Mouse (Mus musculus): Measurements from ENCODE around the gene Spata7.
"Not testable (repeated sequence)": the region's sequence is repeated elsewhere in the genome, so short reads cannot be mapped to it uniquely, and the experiment has no call there.

The Spata7 gene

DNA sequence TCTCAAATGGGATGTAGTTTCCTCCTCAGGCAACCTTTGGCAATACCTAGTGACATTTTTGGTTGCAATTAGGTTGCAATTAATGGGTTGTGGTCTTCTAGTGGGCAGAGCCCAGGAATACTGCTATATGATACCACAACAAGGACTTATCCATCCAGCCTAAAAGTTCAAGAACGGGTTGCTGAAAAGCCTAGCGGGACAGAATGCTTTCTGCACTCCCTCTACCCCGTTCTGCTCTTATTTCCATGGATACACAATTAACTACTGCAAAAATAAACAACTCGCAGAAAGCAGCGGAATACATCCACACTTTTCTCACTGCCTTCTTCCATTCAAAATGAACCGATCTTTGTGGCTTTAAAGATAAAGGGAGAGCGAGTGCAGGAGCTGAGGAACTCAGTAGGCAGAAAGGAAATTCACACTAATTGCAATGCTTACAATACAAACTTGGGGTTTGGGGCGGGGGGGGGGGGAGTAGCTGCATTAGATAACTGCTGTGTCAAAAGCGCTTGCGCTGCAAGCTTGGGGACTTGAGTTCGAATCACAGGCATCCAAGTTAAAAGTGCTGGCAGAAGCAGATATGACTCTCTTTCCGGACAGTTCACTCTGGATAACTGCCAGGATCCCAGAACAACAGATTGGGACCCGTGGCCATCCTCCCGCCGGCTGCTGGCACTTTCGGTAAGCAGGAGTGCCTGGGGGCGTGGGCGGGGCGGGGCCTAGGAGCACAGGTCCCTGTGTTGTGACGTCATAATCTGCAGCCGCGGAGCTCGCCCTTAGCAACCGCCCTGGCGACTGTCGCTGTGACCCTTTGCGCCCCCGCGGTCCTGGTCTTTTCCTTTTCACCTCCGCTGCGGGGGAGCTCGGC, at the start of gene Spata7:
Gene Spata7, plus strand, starts transcription at position 766 of the 868 bp plus-strand sequence.
- DNase-seq = peak; percentile 88

DNA sequence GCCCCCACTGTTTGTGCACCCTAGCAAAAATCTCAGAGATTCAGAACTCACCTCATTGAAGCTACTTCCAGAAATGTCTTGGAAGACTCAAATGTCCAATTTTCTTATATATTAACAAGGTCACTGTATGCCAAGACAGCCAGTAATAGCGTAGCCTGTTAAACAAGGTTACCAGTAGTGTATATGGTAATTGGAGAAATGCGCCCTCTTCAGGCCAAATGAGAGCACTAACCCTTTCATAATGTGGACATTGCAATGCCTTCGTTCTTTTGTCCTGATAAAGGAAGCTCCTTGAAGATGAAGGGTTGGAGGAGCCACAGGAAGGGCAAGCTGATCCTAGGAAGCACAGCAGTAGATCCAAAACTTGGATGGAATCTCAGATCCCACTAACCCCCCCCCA, 42.7 kb upstream of the Spata7 start:
- no peak for DNase-seq

DNA sequence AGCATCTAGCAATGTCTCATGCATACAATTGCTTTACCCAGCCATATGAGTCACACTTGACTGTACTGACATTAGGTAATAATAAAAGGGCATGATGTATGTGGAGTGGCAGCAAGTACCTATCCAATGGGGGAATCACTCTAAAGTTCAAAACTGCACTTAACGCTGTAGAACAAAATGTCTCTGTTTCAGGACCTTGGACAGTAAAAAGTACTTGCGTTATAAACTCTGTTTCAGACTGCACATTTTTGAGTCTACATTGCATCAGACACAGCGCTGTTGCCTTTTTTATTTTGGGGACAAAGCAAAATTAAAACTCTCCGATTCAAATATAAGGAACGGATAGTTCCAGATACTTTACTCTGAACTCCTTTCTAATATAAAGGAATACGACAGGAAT, 39.4 kb upstream of the Spata7 start:
- no peak for DNase-seq

DNA sequence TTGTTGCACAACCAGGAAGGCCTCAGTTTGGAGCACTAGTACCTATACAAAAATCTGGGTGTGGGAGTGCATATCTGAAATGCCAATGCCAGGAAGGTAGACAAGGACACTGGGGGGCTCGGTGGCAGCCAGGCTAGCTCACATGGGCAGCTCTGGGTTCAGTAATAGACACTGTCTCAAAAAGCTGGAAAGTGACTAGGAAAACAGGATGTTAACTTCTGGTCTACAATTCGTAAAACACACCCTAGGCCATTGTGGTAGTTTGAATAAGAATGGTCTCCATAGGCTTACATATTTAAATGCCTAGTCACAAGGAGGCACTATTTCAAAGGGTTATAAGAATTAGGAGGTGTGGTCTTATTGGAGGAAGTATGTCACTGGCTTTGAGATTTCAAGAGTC, 36.9 kb upstream of the Spata7 start:
- no peak for DNase-seq

DNA sequence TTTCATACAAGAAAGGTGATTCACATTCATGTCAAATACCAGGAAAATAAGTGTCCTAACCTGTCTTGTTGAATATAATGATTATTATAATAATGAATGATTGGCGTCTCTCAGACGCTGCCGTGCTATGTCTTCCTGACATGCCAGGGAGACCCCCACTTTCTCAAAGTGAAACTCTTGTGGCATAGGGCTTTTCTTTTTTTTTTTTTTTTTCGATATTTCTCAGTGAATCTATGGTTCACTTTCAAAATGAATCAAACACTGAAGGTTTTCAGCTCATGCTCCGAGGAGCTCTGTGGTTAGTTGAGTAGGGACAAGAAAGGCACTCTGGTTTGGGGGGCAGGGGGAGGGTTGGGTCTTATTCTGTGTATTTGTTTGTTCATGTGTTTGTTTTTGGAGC, 27.1 kb upstream of the Spata7 start:
- DNase-seq = no peak

DNA sequence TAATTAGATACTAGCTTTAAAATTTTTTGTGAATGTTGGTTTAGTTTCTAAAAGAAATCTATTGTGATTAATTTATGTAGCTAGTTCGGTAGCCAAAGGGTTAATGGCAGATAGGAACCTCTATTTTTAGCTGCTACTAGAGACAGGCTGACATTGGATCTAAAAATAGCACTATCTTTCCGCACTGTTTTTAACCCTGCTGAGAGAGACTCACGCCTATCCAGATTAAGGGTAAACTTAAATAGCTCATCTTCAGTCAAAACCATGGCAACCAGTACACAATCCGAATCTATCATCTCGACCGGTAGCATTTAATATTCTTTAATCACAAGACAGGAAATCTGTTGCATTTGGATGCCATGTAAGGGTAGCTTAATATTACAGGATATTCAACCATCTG, 25.8 kb upstream of the Spata7 start:
- DNase-seq = no peak

DNA sequence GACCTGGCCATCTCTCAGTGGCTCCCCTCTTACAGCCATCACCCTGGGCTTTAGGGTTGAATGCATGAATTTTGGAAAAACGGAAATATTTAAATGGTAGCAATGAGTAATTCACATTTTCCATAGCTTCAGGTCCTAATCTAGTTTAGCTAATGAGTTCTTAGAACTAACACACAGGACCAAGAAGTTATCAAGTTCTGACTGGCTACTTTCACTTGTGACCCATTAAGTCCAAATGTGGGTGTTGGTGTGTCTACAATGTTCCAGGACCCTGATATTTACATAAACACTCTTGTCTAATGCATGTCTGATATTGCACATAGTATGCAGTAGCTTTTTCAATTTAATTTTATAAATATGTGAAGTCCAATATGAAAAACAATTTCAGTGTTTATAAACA, 22.7 kb upstream of the Spata7 start:
- no peak for DNase-seq

DNA sequence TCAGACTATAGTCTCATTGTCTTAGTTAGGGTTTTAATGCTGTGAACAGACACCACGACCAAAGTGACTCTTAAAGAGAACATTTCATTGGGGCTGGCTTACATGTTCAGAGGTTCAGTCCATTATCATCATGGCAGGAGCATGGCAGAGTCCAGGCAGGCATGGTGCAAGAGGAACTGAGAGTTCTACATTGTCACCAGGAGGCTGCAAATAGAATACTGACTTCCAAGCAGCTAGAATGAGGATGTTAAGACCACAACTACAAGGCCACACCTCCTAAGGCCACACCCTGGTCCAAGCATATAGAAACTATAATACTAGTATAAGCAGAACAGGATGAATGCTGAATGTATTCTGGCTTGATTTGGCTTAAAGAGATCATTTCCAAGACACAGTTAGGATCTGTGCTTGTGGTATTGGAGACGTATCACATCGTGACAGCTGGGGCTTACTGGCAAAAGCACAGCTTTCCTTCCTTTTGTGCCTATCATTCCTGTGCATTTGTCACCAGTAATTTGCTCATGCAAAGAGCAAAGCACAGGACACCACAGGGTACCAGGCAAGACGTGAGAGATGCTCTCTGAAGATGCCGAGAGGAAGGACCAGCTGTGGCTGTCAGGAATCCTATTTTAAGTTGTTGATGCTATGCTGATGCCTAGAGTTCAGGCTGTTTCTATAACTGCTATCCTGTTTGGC, 21.2 kb upstream of the Spata7 start:
- no peak for DNase-seq

DNA sequence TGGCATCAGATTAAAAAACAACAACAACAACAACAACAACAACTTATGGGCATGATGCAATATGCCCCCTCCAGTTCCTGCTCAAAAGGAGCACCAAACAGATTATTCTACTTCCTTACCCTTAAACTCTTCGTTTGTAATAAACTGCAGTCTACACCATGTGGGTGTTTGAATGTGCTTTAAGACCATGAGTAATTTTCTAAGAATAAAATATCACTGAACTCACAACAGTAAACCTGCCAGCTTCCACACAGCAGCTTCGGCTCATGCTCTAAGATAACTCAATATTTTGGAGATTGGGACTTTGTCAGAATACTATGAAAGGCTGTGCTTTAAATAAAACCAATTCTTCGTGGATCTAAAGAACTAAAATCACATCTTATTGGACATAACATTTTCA, 17.6 kb upstream of the Spata7 start:
- DNase-seq = no peak

DNA sequence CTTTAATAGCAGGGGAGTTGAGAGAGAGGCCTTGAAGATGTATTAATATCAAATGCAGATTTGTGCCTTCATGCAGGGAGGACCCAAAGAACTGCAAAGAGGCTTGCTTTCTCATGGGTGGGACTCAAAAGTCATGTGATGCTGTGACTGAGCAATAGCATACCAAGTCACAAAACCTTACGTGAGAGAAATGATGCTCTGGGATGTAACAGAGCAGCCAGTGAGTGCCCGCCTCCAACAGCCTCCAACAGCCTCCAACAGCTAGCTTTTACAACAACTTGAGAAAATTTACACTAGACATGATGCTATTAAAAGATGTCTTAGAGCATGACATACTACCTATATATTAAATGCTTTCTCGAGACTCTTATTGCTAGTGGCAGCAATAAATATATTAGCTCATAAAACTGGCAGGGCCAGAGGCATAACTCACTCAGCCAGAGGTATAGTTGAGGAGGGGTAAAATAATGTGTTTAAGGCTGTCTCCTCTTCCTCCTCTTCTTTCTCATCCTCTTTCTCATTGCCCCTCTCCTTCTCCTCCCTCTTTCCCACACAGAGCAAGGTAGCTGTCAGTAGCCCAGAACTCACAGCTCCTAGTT, 12.9 kb upstream of the Spata7 start:
- no peak for DNase-seq

DNA sequence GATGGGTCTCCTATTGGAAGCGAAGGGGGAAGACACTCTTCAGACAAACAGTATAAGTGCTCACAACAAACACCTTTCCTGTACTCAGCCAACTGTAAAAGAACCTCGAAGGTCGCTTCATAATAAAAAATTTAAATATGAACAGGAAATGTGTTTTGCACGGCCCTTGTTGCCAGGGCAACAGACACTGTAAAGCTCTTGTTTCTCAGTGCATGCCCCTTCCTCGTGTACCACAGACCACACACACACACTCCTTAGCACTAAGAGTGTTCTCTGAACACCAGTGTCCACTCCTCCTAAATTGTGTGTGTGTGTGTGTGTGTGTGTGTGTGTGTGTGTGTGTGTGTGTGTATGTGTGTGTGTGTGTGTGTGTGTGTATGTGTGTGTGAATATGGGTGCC, 12.2 kb upstream of the Spata7 start:
- no peak for DNase-seq

DNA sequence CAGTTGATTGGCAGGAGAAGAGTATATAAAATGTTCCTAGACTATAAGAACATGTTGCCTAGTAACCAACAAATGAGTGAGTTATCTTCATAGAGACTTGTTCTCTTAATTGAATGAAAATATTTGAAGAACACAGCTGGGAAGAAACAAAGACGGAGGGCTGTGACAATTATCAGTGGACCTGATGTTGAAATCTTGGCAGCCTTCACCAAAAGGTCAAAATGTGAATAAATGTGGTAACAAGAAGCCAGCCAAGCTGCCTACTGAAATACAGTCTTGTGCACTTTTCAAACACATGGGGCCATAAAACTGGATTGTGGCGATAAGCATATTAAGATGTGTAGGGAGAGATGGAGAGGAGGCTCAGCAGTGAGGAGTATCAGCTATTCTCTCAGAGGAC, 8.5 kb upstream of the Spata7 start:
- DNase-seq = no peak

DNA sequence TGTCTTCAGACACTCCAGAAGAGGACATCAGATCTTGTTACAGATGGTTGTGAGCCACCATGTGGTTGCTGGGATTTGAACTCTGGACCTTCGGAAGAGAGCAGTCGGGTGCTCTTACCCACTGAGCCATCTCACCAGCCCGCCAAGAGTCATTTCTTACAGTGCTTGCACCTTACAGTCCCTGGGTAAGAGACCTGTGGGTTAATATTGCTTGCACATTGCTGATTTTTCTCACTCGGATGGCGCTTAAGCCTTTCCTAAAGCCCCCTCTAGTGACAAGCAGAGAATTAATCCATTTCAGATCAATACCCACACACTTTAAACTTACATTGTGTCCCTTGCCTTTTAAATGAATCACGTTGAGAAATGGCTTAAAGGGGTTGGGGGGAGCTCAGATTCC, 7.0 kb upstream of the Spata7 start:
- not testable (repeated sequence) for DNase-seq

DNA sequence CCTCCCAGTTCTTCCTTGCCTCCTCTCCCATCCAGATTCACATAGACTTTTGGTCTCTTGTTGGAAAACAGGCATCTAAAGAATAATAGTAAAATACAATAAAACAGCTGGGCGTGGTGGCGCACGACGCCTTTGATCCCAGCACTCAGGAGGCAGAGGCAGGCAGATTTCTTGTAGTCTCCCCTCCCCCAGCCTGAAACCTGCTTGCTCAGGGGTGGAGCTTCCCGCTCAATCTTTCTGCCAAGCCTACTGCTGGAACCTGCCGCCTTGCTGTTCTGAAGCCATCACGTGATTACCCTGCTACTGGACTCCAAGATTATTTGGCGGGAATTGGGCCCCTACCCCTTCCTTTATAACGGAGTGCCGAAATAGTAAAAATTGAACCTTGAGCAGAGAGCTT, 4.7 kb upstream of the Spata7 start:
- DNase-seq = not testable (repeated sequence)

DNA sequence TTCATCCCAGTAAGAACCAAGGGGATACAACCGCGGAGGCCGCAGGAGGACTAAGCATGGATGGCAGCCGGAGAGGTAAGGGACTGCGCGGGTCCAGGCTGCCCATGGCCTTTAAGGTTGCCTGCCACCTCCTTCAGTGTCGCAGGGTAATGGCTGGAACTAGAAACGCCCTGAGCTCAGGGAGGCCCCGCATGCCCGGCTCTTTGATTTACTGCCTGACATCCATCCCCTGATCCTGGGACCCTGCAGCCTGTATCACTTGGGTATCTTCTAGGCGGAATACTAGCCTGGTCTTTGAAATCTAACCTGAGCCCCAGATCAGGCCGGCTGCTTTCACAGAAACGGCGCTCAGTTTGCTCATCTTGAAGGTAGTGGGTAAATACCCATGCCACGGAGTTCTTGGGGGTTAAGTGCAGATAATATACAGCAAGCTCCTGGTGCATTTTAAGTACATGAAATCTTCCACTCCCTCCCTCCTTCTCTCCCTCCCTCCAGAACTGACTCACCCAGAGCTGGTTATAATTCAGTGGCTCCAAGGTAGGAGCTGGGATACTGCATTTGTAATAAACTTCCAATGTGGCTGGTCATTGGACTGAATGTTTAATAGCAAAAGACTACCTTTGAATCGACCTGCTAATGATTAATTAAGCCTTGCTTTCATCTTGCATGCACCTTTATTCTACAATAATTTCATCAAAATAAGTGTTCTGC, 458 bp downstream of the Spata7 start:
- DNase-seq = no peak

DNA sequence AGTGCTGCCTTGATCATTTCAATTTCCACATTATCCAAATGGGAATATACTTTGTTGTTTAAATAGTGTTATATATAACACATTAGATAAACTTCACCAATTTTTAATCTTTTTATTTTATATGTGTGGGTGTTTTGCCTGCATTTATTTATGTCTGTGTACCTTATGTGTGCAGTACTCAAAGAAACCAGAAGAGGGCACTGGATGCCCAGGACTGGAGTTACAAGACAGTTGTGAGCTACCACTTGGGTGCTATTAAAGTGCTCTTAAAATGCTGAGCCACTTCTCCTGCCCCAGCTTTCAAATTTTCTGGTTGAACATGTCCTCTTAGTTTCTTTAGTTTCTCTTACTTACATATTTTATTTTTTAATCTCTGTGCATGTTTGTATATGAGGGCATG, 16.9 kb downstream of the Spata7 start:
- DNase-seq = no peak

DNA sequence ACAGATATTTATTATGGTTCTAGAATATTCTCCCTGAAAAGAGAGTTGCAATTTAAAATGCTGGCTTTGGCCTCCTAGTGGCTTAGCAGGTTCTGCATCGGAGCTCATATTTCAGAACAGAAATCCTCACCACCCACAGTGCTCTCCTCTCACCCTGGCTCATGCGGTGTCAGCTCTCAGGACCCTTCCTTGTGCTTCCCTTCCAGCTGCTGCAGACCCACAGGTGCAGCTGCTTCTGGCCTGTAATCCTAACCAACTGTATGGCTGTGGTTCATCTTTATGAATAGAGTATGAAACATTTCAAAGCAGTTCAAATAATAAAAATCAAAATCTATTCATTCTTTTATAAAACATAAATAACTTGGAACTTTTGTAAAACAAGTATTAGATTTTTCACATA, 28.9 kb downstream of the Spata7 start:
- no peak for DNase-seq

DNA sequence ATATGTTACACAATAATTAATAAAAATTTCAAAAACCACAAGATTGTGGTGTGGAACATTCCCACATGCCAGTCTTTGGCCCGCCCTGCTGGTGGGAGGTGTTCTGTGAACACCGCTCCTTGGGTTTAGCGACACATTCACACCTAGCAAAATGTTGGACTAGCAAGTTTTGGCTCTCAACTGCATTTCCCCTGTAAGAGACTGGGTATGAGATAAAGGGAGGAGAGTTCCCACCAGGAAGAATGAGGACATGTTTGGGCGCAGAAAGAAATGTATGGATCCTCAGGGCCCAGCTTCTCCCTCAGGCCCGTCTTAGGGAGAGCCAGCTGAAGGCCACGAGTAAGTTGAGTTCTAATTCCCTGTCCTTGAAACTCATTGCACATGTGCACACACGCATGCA, 34.7 kb downstream of the Spata7 start:
- no peak for DNase-seq

DNA sequence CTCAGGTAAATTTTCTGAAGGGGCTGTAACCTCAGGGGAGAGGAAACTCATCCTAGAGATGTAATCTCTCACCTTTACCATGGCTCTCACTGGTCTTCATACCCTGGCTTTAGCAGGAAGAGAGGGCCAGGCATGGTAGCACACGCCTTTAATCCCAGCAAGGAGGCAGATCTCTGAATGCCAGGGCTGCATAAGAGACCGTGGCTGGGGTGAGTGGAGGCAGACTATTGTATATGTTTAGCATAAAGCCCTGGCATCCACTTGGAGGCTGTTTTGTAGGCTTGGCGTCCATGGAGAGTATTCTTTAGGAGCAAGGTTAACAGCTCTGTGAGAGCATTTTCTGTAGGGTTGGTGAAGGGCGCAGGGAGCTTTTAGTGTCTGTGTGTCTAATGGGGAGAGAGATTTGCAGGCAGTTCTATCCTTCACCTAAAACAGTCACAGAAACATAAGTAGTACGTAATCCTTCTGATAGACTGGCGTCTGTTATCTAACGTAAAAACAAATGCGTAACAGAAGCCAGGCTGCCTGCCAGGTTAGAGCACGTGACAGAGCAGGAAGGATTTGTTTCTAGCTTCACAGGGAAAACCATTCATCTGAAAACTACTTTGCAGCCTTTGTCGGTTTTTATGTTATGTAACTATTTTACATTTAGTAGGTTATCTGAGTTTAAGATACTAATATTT, 40.3 kb downstream of the Spata7 start:
- DNase-seq = peak; percentile 65

DNA sequence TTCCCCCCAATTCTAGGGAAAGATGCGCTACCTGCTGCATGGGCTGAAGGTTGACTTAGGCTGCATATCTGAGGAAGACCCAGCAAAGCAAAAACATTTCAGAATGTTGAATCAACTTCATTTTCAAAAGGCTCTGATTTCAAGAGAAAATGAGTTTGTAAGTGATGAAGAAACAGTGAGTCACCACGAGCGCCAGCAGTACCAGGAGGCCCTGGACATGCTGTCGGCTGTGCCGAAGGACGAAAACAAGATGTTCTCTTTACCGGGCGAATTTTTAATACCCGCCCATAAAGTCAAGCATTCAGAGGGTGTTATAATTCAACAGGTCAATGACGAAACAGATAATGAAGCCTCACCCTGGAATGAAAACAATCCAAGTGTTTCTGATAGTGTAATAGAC, 41.1 kb downstream of the Spata7 start:
- DNase-seq = no peak

DNA sequence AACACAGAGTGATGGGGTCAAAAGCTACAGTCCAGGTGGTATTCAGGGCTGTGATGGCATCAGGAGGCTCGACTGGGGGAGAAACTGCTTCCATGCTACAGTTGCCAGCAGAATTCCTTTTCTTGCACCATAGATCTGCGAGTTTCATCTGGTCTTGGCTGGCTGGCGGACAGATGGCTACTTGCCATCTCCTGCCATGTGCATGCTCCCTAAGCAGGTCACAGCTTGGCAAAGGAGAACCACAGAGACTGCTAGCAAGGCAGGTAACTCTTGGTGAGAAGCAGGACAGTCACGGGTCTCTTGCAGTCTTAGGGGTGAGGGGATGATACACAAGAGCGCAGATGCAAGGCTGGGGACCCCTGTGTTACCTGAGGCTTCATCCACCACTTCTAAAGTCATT, 41.9 kb downstream of the Spata7 start:
- no peak for DNase-seq

DNA sequence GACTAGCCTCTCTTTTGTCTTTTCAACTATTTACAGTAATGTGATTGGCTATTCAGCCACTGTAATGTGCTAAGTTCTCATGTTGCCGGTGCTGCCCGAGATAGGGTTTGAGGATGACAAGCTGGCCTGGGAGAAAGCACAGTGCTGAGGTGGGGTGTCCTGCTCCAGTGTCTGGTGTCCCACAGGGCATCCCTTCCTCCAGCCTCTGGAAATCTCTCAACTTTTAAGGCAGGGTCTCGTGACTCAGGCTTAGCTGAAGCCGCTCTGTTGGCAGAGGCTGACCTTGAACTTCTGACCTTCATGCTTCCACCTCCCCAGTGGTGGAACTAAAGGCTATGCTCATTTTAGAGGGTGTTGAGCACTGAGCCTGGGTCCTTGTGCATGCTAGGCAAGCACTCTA, 42.5 kb downstream of the Spata7 start:
- no peak for DNase-seq

DNA sequence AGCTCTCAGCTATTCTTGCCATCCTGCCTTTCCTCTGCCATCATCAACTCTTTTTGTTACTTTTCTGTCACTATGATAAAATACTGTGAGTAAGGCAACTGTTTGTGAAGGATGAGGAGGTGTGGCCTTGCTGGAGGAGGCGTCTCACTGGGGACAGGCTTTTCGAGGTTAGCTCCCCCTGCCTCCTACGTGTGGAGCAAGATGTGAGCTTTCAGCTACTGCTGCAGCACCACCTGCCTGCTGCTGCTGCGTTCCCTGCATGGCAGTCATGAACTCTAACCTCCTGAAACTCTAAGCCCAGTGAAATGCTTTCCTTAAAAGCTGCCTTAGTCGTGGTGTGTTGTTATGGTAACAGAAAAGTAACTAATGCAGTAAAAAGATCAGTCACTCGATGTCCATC, 45.9 kb downstream of the Spata7 start:
- DNase-seq = peak; percentile 2
